Mouse (Mus musculus): Measurements from ENCODE around the gene Alpk1.

DNA sequence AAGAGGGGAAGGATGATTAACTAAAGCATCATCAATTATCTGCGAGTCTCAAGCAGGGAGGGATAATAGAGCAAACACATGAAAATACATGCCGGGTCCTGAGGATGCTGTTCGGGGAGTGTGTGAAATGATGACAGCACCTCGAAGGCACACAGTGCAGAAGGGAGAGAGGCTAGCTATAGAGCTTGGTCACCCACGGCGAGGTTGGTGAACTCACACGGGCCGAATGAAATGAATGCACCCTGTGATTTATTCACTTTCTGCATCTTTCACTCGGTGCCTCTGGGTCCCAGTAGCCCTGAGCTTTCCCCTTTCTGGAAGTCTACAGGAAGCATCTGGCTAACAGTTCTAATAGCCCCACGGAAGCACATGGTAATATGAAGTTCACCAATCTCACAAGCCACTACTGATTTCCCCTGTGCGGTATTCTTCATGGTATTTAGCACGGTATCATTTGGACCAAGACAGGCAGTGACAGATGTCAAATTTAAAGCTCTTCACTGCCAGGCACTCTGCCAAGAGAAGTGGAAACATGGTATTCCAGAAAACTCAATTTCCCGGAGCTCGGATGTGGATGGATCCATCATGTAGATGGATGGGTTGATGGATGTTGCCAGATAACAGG is 50.7 kb downstream of the Alpk1 start:
- TF ChIP-seq POLR2A (IDR thresholded peaks at IDR 0.05; ENCODE audit: low read depth, low read length) (no peak), CTCF (IDR thresholded peaks at IDR 0.05; ENCODE audit: extremely low read depth, insufficient read length, insufficient replicate concordance, low read depth, low read length) (no peak)
